Mouse (Mus musculus) embryonic facial prominence, embryonic 11.5 days (tissue): ENCODE measurements around the gene Ubb. TPM values are rescaled to one million over a fixed set of nuclear protein-coding genes. Genes with fewer than 3 reads are reported as not detected.

Experiments
- ATAC-seq: fragments of 200-750 bp; cut with Nextera tagmentation; replicated peaks from 2 replicates; pipeline ENCODE4 v1.8.0; 2017; ENCODE audit warnings: low read depth; ENCODE audit not compliant: insufficient number of reproducible peaks, low FRiP score, low TSS enrichment
- DNase-seq: peaks from one replicate; pipeline ENCODE4 v3.0.0-alpha.2; 2015; ENCODE audit warnings: low spot score
- H3K27ac ChIP-seq: fragments of 300-500 bp; sonication (generic); replicated peaks from 2 replicates; pipeline ENCODE4 v1.5.1; 2014; ENCODE audit warnings: mild to moderate bottlenecking, low read depth, low read length, control low read depth
- H3K27me3 ChIP-seq: fragments of 300-500 bp; sonication (generic); 2 replicates; pipeline ENCODE4 v1.6.1; 2014; ENCODE audit warnings: mild to moderate bottlenecking, low read length, moderate library complexity, mixed read lengths; ENCODE audit not compliant: control insufficient read depth, insufficient read depth
- H3K36me3 ChIP-seq: fragments of 300-500 bp; sonication (generic); replicated peaks from 2 replicates; pipeline ENCODE4 v1.6.1; 2014; ENCODE audit warnings: low read depth, mild to moderate bottlenecking, low read length, moderate library complexity, mixed read lengths; ENCODE audit not compliant: control insufficient read depth, insufficient read depth
- H3K4me1 ChIP-seq: fragments of 300-500 bp; sonication (generic); 2 replicates; pipeline ENCODE4 v1.6.1; 2014; ENCODE audit warnings: low read length, mixed read lengths; ENCODE audit not compliant: control insufficient read depth, insufficient read depth
- H3K4me2 ChIP-seq: fragments of 300-500 bp; sonication (generic); 2 replicates; pipeline ENCODE4 v1.6.1; 2014; ENCODE audit warnings: low read depth, mild to moderate bottlenecking, control low read depth, low read length, moderate library complexity
- H3K4me3 ChIP-seq: fragments of 300-500 bp; sonication (generic); 2 replicates; pipeline ENCODE4 v1.5.1; 2014; ENCODE audit warnings: low read depth, low read length, control low read depth
- H3K9ac ChIP-seq: fragments of 300-500 bp; sonication (generic); replicated peaks from 2 replicates; pipeline ENCODE4 v1.6.1; 2014; ENCODE audit warnings: mild to moderate bottlenecking, control low read depth, low read length
- H3K9me3 ChIP-seq: fragments of 300-500 bp; sonication (generic); replicated peaks from 2 replicates; pipeline ENCODE4 v1.6.1; 2016; ENCODE audit warnings: mild to moderate bottlenecking, low read length, inconsistent platforms, mixed read lengths; ENCODE audit not compliant: control insufficient read depth
- WGBS: fragments of 180-500 bp; shearing (Covaris S2); extraction: QIAGEN DNeasy Blood & Tissue Kit; methylation state at CpG from one replicate; pipeline ENCODE4 v1.1.7; 2014; 5-methylcytosine and 5-hydroxymethylcytosine counted together
- polyA plus RNA-seq: library from polyadenylated mRNA; unstranded; fragments of >200 nt; fragmentation: Nextera tagmentation; extraction: Ambion mirVana; gene quantifications from 2 replicates; pipeline ENCODE4 v1.2.1, GENCODE M21; 2014

The Ubb gene
- polyA plus RNA-seq, 1 experiment from 2014 or later = 3,780 TPM

GRCm38 (mm10) chr11:62540167-62540566 is 10.8 kb upstream of the Ubb start:
- no peak for DNase-seq
- 79% methylated on average over 7 of the region's 7 CpGs for WGBS
- no peak overlapping the region for H3K4me3 ChIP-seq
- no peaks in the 10 kb centered on the region; the same call in 1 of the 2 replicates for H3K4me1 ChIP-seq
- no peak overlapping the region for H3K9ac ChIP-seq
- H3K9me3 ChIP-seq = no peaks in the 10 kb centered on the region
- no peak overlapping the region for H3K4me2 ChIP-seq
- no peaks in the 10 kb centered on the region for H3K36me3 ChIP-seq
- no peak for ATAC-seq
- peaks cover 6% of the 10 kb centered on the region; the same call in 1 of the 2 replicates for H3K27me3 ChIP-seq
- H3K27ac ChIP-seq = no peak overlapping the region

DNA sequence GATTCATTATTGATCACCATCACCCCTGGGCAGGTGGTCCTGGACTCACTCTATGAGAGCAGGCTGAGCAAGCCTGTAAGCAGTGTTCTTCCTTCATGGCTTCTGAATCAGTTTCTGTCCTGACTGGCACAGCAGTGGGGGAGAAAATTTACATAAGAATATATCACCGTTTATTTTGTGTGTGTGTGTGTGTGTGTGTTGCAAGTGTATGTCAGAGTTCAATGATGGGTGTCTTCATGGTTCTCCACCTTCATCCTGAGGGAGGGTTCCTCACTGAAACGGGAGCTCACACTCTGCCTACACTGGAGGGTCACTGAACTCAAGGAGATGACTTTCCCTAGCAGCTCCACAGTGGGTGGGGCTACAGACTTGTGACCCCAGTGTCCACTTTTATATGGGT is 10.0 kb upstream of the Ubb start:
- DNase-seq = no peak
- no peak overlapping the region for H3K27ac ChIP-seq
- no peaks in the 10 kb centered on the region for H3K9me3 ChIP-seq
- no peaks in the 10 kb centered on the region for H3K36me3 ChIP-seq
- H3K4me3 ChIP-seq = no peak overlapping the region
- ATAC-seq = no peak
- 74% methylated on average over 2 of the region's 2 CpGs for WGBS
- no peaks in the 10 kb centered on the region; the same call in 1 of the 2 replicates for H3K4me1 ChIP-seq
- no peak overlapping the region for H3K4me2 ChIP-seq
- peaks cover 6% of the 10 kb centered on the region; the same call in 1 of the 2 replicates for H3K27me3 ChIP-seq
- H3K9ac ChIP-seq = no peak overlapping the region

DNA sequence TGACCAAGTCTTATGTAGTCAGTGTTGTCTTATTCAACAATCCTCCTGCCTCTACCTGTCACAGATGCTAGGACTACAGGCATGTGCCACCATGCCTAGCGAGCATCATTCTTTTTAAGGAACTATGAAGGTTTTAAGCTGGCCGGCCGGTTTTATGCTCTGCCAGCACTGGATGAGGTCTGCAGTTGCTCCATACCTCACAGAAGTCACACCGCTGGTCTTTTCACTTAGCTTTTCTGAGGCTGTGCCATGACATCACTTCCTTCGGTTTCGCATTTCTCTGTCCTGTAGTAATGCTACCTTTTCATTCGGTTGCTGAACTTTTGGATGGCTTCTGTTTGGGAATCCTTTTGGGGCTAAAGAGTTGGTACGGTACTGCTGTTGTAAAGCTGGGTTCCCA is 9.4 kb upstream of the Ubb start:
- 74% methylated on average over 8 of the region's 8 CpGs for WGBS
- Histone ChIP-seq H3K27ac (no peak overlapping the region), H3K36me3 (no peaks in the 10 kb centered on the region), H3K4me2 (no peak overlapping the region), H3K9me3 (no peaks in the 10 kb centered on the region), H3K4me1 (no peaks in the 10 kb centered on the region; the same call in 1 of the 2 replicates), H3K4me3 (no peak overlapping the region), H3K27me3 (peaks cover 6% of the 10 kb centered on the region; the same call in 1 of the 2 replicates), H3K9ac (no peak overlapping the region)
- ATAC-seq (no peak), DNase-seq (no peak)

DNA sequence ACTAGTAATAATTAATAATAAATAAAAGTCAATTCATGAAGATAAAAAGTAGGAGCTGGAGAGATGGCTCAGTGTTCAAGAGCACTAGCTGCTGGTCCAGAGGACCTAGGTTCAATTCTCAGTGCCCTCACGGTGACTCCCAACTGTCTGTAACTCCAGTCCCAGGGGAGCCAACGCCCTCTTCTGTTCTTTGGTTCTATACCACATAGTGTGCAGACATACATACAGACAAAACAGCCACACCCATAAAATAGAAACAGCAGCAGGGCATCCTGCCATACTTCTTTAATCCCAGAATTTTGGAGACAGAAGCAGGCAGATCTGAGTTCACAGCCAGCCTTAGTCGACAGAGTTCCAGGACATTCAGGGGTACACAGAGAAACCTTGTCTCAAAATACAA is 7.0 kb upstream of the Ubb start:
- Histone ChIP-seq H3K36me3 (no peaks in the 10 kb centered on the region), H3K27me3 (peaks cover 4% of the 10 kb centered on the region; the same call in 1 of the 2 replicates), H3K9ac (no peak overlapping the region), H3K27ac (no peak overlapping the region), H3K9me3 (no peaks in the 10 kb centered on the region), H3K4me2 (no peak overlapping the region), H3K4me1 (no peaks in the 10 kb centered on the region), H3K4me3 (no peak overlapping the region)
- 83% methylated on average over 3 of the region's 3 CpGs for WGBS
- DNase-seq (no peak), ATAC-seq (no peak)

- peak overlapping the region; percentile 73 for H3K4me3 ChIP-seq
- H3K36me3 ChIP-seq = peaks cover 4% of the 10 kb centered on the region; the same call in 1 of the 2 replicates
- 27% methylated on average over 5 of the region's 5 CpGs for whole genome bisulfite sequencing
- H3K4me1 ChIP-seq = no peaks in the 10 kb centered on the region; the same call in 1 of the 2 replicates
- peak overlapping the region; percentile 87; the same call in 1 of the 2 replicates for H3K9ac ChIP-seq
- H3K4me2 ChIP-seq = peak overlapping the region; percentile 64; the same call in 1 of the 2 replicates
- DNase-seq = peak; percentile 49
- ATAC-seq = no peak
- no peak overlapping the region for H3K27ac ChIP-seq
- H3K9me3 ChIP-seq = no peaks in the 10 kb centered on the region
- H3K27me3 ChIP-seq = no peaks in the 10 kb centered on the region
These were observed 1.2 kb upstream of the Ubb start for GRCm38 (mm10) chr11:62549782-62550181.

DNA sequence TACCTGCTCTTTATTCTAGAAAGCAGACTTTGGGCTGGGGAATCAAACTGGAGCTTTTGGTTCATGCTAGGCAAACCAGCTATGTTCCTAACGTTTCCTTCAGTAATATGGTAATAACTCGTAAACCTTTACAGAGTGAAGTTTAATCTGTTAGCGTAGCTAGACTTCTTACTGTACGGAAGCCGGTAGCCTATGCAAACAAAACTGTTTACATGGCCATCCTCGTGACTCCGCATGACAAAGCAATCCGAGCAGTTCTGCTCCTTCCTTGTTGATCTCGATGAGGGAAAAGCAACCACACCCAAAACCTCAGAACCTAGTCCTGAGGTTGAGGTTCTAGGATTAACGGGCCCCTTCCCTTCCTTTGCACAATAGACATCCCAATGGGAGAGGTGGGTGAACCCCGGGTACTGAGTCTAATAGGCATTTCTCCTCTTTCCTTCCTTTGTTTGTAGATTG is 715 bp upstream of the Ubb start:
- peak overlapping the region; percentile 64 for H3K4me2 ChIP-seq
- peak; percentile 63 for DNase-seq
- WGBS = 7% methylated on average over 11 of the region's 11 CpGs

GRCm38 (mm10) chr11:62551226-62552119 is 502 bp downstream of the Ubb start:
- Histone ChIP-seq H3K27ac (peak overlapping the region; percentile 84), H3K27me3 (no peaks in the 10 kb centered on the region), H3K36me3 (peaks cover 4% of the 10 kb centered on the region; the same call in 1 of the 2 replicates), H3K4me3 (peak overlapping the region; percentile 73), H3K9ac (peak overlapping the region; percentile 85), H3K9me3 (no peaks in the 10 kb centered on the region), H3K4me1 (no peaks in the 10 kb centered on the region; the same call in 1 of the 2 replicates), H3K4me2 (peak overlapping the region; percentile 42)
- ATAC-seq (peak; percentile 56), DNase-seq (peak; percentile 91)
- WGBS = under 1% methylated on average over 57 of the region's 58 CpGs

More for the DNA sequence above, 715 bp upstream of the Ubb start:
- ATAC-seq = peak; percentile 31
- Histone ChIP-seq H3K9me3 (no peaks in the 10 kb centered on the region), H3K27me3 (no peaks in the 10 kb centered on the region), H3K4me3 (peak overlapping the region; percentile 73), H3K9ac (peak overlapping the region; percentile 87), H3K27ac (peak overlapping the region; percentile 90), H3K4me1 (no peaks in the 10 kb centered on the region; the same call in 1 of the 2 replicates), H3K36me3 (peaks cover 4% of the 10 kb centered on the region; the same call in 1 of the 2 replicates)

DNA sequence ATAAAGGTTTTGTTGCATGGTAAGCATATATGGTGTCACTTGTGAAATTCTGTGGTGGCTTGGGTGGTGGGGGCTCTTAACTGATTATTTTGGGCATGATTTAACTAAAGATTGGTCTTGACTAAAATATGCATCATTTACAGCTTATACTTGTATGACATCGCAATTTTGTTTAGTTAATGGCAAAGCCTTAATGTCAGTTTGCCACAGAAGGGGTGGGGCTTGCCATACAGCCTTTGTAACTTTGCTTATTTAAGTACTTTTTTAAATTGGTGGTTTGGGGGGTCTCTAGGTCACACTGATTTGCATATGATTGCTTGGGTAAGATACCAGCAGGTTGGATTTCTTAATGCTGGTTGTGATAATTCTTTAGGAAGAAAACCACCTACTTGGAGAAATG is 2.2 kb downstream of the Ubb start:
- no peaks in the 10 kb centered on the region for H3K9me3 ChIP-seq

More for the DNA sequence above, 2.2 kb downstream of the Ubb start:
- Histone ChIP-seq H3K27me3 (no peaks in the 10 kb centered on the region), H3K9ac (peak overlapping the region; percentile 37; the same call in 1 of the 2 replicates), H3K4me2 (peak overlapping the region; percentile 82), H3K36me3 (peaks cover 4% of the 10 kb centered on the region; the same call in 1 of the 2 replicates), H3K4me3 (peak overlapping the region; percentile 48), H3K27ac (no peak overlapping the region), H3K4me1 (no peaks in the 10 kb centered on the region; the same call in 1 of the 2 replicates)
- ATAC-seq (no peak), DNase-seq (no peak)
- 58% methylated on average over 1 of the region's 1 CpGs for WGBS
